Mouse (Mus musculus): ENCODE data around the gene Cd320. TPM values are rescaled to one million over a fixed set of nuclear protein-coding genes. Genes with fewer than 3 reads are reported as not detected.
A peak's percentile ranks its signal among the peaks of the same experiment; 100 is the strongest.
"Not testable (repeated sequence)": the region's sequence is repeated elsewhere in the genome, so short reads cannot be mapped to it uniquely, and the experiment has no call there.

The Cd320 gene
- polyA plus RNA-seq, 1 experiment from 2014 or later = 111 TPM

DNA sequence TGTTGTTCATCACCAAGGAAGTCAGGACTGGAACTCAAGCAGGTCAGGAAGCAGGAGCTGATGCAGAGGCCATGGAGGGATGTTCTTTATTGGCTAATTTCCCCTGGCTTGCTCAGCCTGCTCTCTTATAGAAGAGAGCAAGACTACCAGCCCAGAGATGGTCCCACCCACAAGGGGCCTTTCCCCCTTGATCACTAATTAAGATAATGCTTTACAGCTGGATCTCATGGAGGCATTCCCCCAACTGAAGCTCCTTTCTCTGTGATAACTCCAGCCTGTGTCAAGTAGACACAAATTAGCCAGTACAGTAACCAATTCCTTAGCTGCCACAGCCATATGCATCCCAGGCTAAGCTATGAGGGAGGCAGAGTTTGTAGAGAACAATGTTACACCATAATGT lies 45.3 kb downstream of the Cd320 start:
- Histone ChIP-seq H3K36me3 (ENCODE audit: control insufficient read depth, insufficient read depth, low read length) (peaks cover 16% of the 10 kb centered on the region; the same call in 1 of the 2 replicates), H3K4me2 (replicated peaks; ENCODE audit: low read depth, low read length) (peak overlapping the region; percentile 54; the same call in 1 of the 2 replicates)
- H3K4me3 ChIP-seq (ENCODE audit: low read length); H3K9ac ChIP-seq (ENCODE audit: low read depth, low read length); ATAC-seq (ENCODE audit: low FRiP score, low TSS enrichment); H3K27me3 ChIP-seq (ENCODE audit: control insufficient read depth, insufficient read depth, low read length); H3K27ac ChIP-seq (ENCODE audit: low read depth, low read length); H3K4me1 ChIP-seq (ENCODE audit: control insufficient read depth, insufficient read depth, low read length); H3K9me3 ChIP-seq (ENCODE audit: control insufficient read depth, low read length): not testable (repeated sequence)

DNA sequence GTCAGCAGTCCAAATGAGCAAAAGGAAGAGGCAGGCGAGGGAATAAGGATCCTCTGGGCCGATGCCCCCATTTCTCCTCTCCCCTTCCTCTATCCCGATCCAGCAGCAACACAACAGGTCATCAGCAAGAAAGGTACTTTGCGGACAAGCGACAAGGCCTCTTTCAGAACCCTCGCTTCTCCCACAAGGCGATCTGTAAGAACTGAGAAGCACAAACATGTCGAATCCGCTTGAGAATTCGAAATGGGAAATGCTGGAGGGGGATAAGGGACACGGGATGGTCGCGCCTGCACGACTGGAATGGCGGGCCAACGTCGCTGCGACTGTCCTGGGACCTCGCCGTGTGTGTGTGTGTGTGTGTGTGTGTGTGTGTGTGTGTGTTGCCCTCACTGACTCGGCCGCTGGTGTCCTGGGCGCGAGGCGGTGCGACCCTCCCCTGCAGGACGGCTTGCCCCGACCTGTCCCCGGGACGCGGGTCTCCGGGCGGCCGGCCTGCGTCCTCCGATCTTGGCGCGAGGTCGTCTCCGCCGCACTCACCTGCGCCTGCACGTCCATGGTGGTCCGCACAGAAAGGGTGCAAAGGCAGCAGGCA lies 47.1 kb downstream of the Cd320 start:
- peak overlapping the region; percentile 54 for H3K4me2 ChIP-seq (replicated peaks; ENCODE audit: low read depth, low read length)
- not testable (repeated sequence) for H3K27me3 ChIP-seq (ENCODE audit: control insufficient read depth, insufficient read depth, low read length); ATAC-seq (ENCODE audit: low FRiP score, low TSS enrichment); H3K9me3 ChIP-seq (ENCODE audit: control insufficient read depth, low read length); H3K27ac ChIP-seq (ENCODE audit: low read depth, low read length); H3K4me1 ChIP-seq (ENCODE audit: control insufficient read depth, insufficient read depth, low read length)
- 0% methylated on average over 37 of the region's 44 CpGs for WGBS
- H3K9ac ChIP-seq (ENCODE audit: low read depth, low read length) = peak overlapping the region; percentile 70
- peak overlapping the region; percentile 65 for H3K4me3 ChIP-seq (ENCODE audit: low read length)
- H3K36me3 ChIP-seq (ENCODE audit: control insufficient read depth, insufficient read depth, low read length) = peaks cover 13% of the 10 kb centered on the region; the same call in 1 of the 2 replicates

DNA sequence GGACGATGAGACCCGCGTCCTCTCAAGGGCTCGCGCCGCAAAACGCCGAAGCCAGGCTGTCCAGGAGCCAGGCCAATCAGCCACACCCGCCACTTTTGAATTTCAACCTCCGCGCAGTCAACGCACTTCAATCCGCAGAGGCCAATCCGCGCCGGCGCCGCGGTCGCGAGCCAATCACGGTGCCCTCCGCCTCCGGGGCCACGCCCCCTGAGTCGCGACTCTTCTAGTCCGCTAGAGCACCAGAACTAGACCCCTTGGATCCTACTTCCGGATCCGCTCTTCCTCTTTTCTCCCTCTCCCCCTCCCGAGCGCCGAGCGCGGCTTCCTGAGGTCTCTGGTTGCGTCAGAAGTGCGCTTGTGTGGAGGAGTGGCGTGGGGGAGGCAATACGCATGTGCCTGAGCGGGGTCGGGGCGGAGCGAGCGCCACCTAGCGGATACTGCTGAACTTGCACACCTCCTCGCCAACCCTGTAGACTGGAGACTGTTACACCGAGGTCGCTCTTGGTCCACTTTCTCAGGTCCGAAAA lies 47.7 kb downstream of the Cd320 start, which contains the start of gene Kifc1:
TSS of gene Kifc1 (minus strand) at position 129 of the 527 bp plus-strand sequence.
- no peak within 1 kb of the TSS for H3K27ac ChIP-seq (ENCODE audit: low read depth, low read length)
- 2% methylated on average over 47 of the region's 49 CpGs for WGBS
- H3K36me3 ChIP-seq (ENCODE audit: control insufficient read depth, insufficient read depth, low read length) = peaks cover 9% of the 10 kb centered on the region; the same call in 1 of the 2 replicates
- H3K4me3 ChIP-seq (ENCODE audit: low read length) = peak within 1 kb of the TSS; percentile 65
- H3K9me3 ChIP-seq (ENCODE audit: control insufficient read depth, low read length) = no peaks in the 10 kb centered on the region
- no peaks in the 10 kb centered on the region for H3K4me1 ChIP-seq (ENCODE audit: control insufficient read depth, insufficient read depth, low read length)
- H3K4me2 ChIP-seq (replicated peaks; ENCODE audit: low read depth, low read length) = peak within 1 kb of the TSS; percentile 54
- peak within 1 kb of the TSS; percentile 70 for H3K9ac ChIP-seq (ENCODE audit: low read depth, low read length)
- ATAC-seq (ENCODE audit: low FRiP score, low TSS enrichment) = peak; percentile 99
- H3K27me3 ChIP-seq (ENCODE audit: control insufficient read depth, insufficient read depth, low read length) = no peaks in the 10 kb centered on the region

DNA sequence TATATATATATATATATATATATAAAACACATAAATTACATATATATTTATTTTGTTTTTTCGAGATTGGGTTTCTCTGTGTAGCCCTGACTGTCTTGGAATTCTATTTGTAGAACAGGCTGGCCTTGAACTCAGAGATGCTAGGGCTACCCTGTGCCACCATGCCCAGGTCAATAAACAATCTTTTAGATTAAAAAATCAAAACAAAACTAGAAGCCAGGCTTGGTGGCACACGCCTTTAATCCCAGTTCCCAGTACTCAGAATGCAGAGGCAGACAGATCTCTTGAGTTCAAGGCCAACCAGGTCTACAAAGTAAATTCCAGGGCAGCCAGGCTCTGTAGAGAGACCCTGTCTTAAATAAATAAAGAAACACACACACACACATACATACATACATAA lies 48.5 kb downstream of the Cd320 start:
- Histone ChIP-seq H3K36me3 (ENCODE audit: control insufficient read depth, insufficient read depth, low read length) (peaks cover 2% of the 10 kb centered on the region; the same call in 1 of the 2 replicates), H3K27ac (ENCODE audit: low read depth, low read length) (no peak overlapping the region), H3K9ac (ENCODE audit: low read depth, low read length) (no peak overlapping the region), H3K4me1 (ENCODE audit: control insufficient read depth, insufficient read depth, low read length) (no peaks in the 10 kb centered on the region), H3K9me3 (ENCODE audit: control insufficient read depth, low read length) (no peaks in the 10 kb centered on the region), H3K4me3 (ENCODE audit: low read length) (no peak overlapping the region), H3K4me2 (replicated peaks; ENCODE audit: low read depth, low read length) (no peak overlapping the region), H3K27me3 (ENCODE audit: control insufficient read depth, insufficient read depth, low read length) (no peaks in the 10 kb centered on the region)
- no peak for ATAC-seq (ENCODE audit: low FRiP score, low TSS enrichment)
- 69% methylated on average over 2 of the region's 2 CpGs for WGBS

DNA sequence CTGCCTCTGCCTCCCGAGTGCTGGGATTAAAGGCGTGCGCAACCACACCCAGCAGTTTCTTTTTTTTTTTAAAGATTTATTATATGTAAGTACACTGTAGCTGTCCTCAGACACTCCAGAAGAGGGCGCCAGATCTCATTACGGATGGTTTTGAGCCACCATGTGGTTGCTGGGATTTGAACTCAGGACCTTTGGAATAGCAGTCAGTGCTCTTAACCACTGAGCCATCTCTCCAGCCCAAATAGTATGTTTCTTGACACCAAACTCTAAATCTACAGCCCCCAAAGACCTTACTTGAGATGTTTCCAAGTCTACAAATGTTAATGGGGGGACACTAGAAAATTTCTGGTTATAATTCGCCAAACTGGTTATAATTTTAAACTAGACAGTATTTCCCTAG lies 49.0 kb downstream of the Cd320 start:
- not testable (repeated sequence) for H3K4me3 ChIP-seq (ENCODE audit: low read length); H3K9ac ChIP-seq (ENCODE audit: low read depth, low read length); H3K9me3 ChIP-seq (ENCODE audit: control insufficient read depth, low read length); H3K27me3 ChIP-seq (ENCODE audit: control insufficient read depth, insufficient read depth, low read length); ATAC-seq (ENCODE audit: low FRiP score, low TSS enrichment); H3K27ac ChIP-seq (ENCODE audit: low read depth, low read length); H3K4me1 ChIP-seq (ENCODE audit: control insufficient read depth, insufficient read depth, low read length); H3K4me2 ChIP-seq (replicated peaks; ENCODE audit: low read depth, low read length); H3K36me3 ChIP-seq (ENCODE audit: control insufficient read depth, insufficient read depth, low read length)
- 73% methylated on average over 6 of the region's 6 CpGs for WGBS

DNA sequence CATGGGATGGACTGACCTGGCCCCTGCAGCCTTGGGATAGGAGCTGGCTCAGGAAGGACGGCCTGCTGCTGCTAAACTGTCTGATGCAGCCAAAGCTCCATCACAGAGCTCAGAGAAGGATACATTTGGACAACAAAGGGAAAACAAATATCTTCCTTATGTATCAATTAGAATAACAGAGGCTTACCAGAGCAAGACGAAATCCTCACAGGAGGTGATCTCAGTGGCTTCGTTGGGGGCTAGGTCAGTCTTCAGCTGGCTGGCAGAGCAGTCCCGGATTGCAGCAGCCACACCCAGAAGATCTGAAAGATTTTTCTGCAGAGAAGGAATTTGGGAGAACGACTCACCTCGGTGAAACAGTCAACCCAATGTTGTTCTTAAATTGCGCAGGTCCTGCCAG lies 49.5 kb downstream of the Cd320 start:
- 23% methylated on average over 7 of the region's 7 CpGs for WGBS
- Histone ChIP-seq H3K36me3 (ENCODE audit: control insufficient read depth, insufficient read depth, low read length) (no peaks in the 10 kb centered on the region), H3K9ac (ENCODE audit: low read depth, low read length) (no peak overlapping the region), H3K27me3 (ENCODE audit: control insufficient read depth, insufficient read depth, low read length) (no peaks in the 10 kb centered on the region), H3K4me3 (ENCODE audit: low read length) (no peak overlapping the region), H3K4me1 (ENCODE audit: control insufficient read depth, insufficient read depth, low read length) (no peaks in the 10 kb centered on the region), H3K9me3 (ENCODE audit: control insufficient read depth, low read length) (no peaks in the 10 kb centered on the region), H3K4me2 (replicated peaks; ENCODE audit: low read depth, low read length) (no peak overlapping the region), H3K27ac (ENCODE audit: low read depth, low read length) (no peak overlapping the region)
- ATAC-seq (ENCODE audit: low FRiP score, low TSS enrichment) = no peak

DNA sequence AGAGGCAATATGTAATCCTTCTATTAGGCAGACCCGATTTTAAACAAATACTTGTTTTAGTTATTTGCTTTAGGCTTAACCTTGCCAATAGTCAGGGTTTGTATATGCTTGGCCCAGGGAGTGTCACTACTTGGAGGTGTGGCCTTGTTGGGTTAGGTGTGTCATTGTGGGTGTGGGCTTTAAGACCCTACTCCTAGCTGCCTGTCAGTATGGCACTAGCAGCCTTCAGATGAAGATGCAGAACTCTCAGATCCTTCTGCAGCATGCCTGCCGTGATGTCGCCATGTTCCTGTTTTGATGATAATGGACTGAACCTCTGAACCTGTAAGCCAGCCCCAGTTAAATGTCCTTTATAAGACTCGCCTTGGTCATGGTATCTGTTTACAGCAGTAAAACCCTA lies 50.1 kb downstream of the Cd320 start:
- 83% methylated on average over 4 of the region's 4 CpGs for WGBS
- H3K9me3 ChIP-seq (ENCODE audit: control insufficient read depth, low read length) = not testable (repeated sequence)

DNA sequence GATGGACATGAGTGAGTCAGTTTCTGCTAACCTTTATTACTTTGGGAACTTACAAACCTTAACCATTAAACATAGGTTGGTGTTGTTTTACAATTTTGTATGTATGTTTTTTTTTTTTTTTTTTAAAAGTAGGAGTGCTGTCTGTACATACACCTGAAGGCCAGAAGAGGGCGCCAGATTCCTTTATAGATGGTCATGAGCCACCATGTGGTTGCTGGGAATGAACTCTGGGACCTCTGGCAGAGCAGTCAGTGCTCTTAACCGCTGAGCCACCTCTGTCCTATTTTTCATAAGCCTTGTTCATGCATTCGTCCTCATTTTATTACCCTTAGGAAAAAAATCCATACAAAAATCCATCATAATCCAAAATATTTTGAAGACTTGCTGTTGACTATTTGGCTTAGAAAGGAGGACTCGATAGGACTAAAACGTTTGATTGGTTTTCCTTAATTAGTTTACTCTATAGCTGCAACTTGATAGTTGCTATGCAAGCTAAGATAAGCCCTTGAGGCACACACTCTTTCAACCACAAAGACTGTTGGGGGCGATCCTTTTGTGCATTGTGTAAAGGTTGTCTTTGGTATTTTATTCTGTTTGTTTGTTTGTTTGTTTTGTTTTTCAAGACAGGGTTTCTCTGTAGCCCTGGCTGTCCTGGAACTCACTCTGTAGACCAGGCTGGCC lies 54.4 kb downstream of the Cd320 start:
- Histone ChIP-seq H3K9ac (ENCODE audit: low read depth, low read length) (no peak overlapping the region), H3K9me3 (ENCODE audit: control insufficient read depth, low read length) (no peaks in the 10 kb centered on the region), H3K4me2 (replicated peaks; ENCODE audit: low read depth, low read length) (no peak overlapping the region), H3K4me1 (ENCODE audit: control insufficient read depth, insufficient read depth, low read length) (no peaks in the 10 kb centered on the region), H3K4me3 (ENCODE audit: low read length) (no peak overlapping the region), H3K27me3 (ENCODE audit: control insufficient read depth, insufficient read depth, low read length) (no peaks in the 10 kb centered on the region), H3K27ac (ENCODE audit: low read depth, low read length) (no peak overlapping the region), H3K36me3 (ENCODE audit: control insufficient read depth, insufficient read depth, low read length) (no peaks in the 10 kb centered on the region)
- no peak for ATAC-seq (ENCODE audit: low FRiP score, low TSS enrichment)
- WGBS = 43% methylated on average over 6 of the region's 6 CpGs

More for the DNA sequence above, 50.1 kb downstream of the Cd320 start:
- not testable (repeated sequence) for H3K4me3 ChIP-seq (ENCODE audit: low read length); H3K36me3 ChIP-seq (ENCODE audit: control insufficient read depth, insufficient read depth, low read length); H3K9ac ChIP-seq (ENCODE audit: low read depth, low read length); H3K4me2 ChIP-seq (replicated peaks; ENCODE audit: low read depth, low read length); H3K4me1 ChIP-seq (ENCODE audit: control insufficient read depth, insufficient read depth, low read length); H3K27me3 ChIP-seq (ENCODE audit: control insufficient read depth, insufficient read depth, low read length); H3K27ac ChIP-seq (ENCODE audit: low read depth, low read length); ATAC-seq (ENCODE audit: low FRiP score, low TSS enrichment)

DNA sequence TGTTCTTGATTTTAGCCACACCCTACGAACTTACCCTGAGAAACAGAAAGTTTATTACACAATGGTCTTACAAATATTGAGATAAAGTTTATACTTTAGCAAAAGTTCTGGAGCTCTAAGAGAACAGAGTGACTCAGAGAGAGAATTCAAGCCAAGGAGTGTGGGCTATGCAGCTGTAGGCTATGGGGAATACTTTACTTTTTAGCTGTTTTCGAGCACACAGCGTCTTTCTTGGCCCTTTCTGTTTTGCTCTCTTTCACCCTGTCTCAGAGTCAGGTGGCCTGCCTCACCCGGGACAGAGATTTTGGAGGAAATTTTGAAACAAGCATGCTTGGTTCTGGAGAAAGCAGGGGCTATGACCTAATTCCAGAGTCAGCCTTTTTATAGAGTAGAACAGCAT lies 55.3 kb downstream of the Cd320 start:
- not testable (repeated sequence) for H3K4me2 ChIP-seq (replicated peaks; ENCODE audit: low read depth, low read length); H3K36me3 ChIP-seq (ENCODE audit: control insufficient read depth, insufficient read depth, low read length); H3K9ac ChIP-seq (ENCODE audit: low read depth, low read length); H3K9me3 ChIP-seq (ENCODE audit: control insufficient read depth, low read length); H3K4me1 ChIP-seq (ENCODE audit: control insufficient read depth, insufficient read depth, low read length); H3K27ac ChIP-seq (ENCODE audit: low read depth, low read length); H3K4me3 ChIP-seq (ENCODE audit: low read length); ATAC-seq (ENCODE audit: low FRiP score, low TSS enrichment); H3K27me3 ChIP-seq (ENCODE audit: control insufficient read depth, insufficient read depth, low read length)
- 82% methylated on average over 4 of the region's 4 CpGs for WGBS

Data from kidney, embryonic 14.5 days (tissue).